Mouse (Mus musculus) neural tube, embryonic 14.5 days (tissue): ENCODE data around the gene Whamm. TPM values are rescaled to one million over a fixed set of nuclear protein-coding genes. Genes with fewer than 3 reads are reported as not detected.
A peak's percentile ranks its signal among the peaks of the same experiment; 100 is the strongest.

ENCODE experiments used
- ATAC-seq: fragments of 200-750 bp; cut with Nextera tagmentation; 2 replicates; pipeline ENCODE4 v1.8.0; 2017; ENCODE audit warnings: low read depth, mild to moderate bottlenecking, moderate TSS enrichment, moderate library complexity
- H3K27ac ChIP-seq: fragments of 300-500 bp; sonication (generic); 2 replicates; pipeline ENCODE4 v1.5.1; 2014; ENCODE audit warnings: low read depth, mild to moderate bottlenecking, control low read depth, low read length, moderate library complexity, mixed read lengths
- H3K27me3 ChIP-seq: fragments of 300-500 bp; sonication (generic); 2 replicates; pipeline ENCODE4 v1.6.1; 2014; ENCODE audit warnings: low read length; ENCODE audit not compliant: control insufficient read depth, insufficient read depth
- H3K36me3 ChIP-seq: fragments of 300-500 bp; sonication (generic); 2 replicates; pipeline ENCODE4 v1.6.1; 2014; ENCODE audit warnings: low read length, mixed read lengths; ENCODE audit not compliant: control insufficient read depth, insufficient read depth
- H3K4me1 ChIP-seq: fragments of 300-500 bp; sonication (generic); 2 replicates; pipeline ENCODE4 v1.6.1; 2014; ENCODE audit warnings: low read length; ENCODE audit not compliant: control insufficient read depth, insufficient read depth
- H3K4me2 ChIP-seq: fragments of 300-500 bp; sonication (generic); 2 replicates; pipeline ENCODE4 v1.6.1; 2014; ENCODE audit warnings: mild to moderate bottlenecking, low read depth, low read length, control low read depth
- H3K4me3 ChIP-seq: fragments of 300-500 bp; sonication (generic); 2 replicates; pipeline ENCODE4 v1.5.1; 2014; ENCODE audit warnings: low read depth, low read length, control low read depth, mixed read lengths
- H3K9ac ChIP-seq: fragments of 300-500 bp; sonication (generic); replicated peaks from 2 replicates; pipeline ENCODE4 v1.6.1; 2014; ENCODE audit warnings: low read depth, mild to moderate bottlenecking, control low read depth, low read length, mixed read lengths
- H3K9me3 ChIP-seq: fragments of 300-500 bp; sonication (generic); 2 replicates; pipeline ENCODE4 v1.6.1; 2016; ENCODE audit warnings: low read length; ENCODE audit not compliant: control insufficient read depth
- WGBS: fragments of 180-500 bp; shearing (Covaris S2); extraction: QIAGEN DNeasy Blood & Tissue Kit; methylation state at CpG from one replicate; pipeline ENCODE4 v1.1.7; 2014; 5-methylcytosine and 5-hydroxymethylcytosine counted together
- polyA plus RNA-seq: library from polyadenylated mRNA; unstranded; fragments of >200 nt; fragmentation: Nextera tagmentation; extraction: Ambion mirVana; gene quantifications from 2 replicates; pipeline ENCODE4 v1.2.1, GENCODE M21; 2014

Whamm gene
- polyA plus RNA-seq, 1 experiment from 2014 or later = 11.3 TPM

GRCm38 (mm10) chr7:81599379-81600280 lies 28.6 kb downstream of the Whamm start:
- H3K4me3 ChIP-seq = no peak overlapping the region
- WGBS = 80% methylated on average over 8 of the region's 8 CpGs
- H3K27ac ChIP-seq = no peak overlapping the region

GRCm38 (mm10) chr7:81604991-81605390 lies 33.9 kb downstream of the Whamm start:
- no peak for ATAC-seq
- no peaks in the 10 kb centered on the region for H3K4me1 ChIP-seq
- no peak overlapping the region for H3K9ac ChIP-seq
- no peak overlapping the region for H3K4me2 ChIP-seq
- no peaks in the 10 kb centered on the region for H3K36me3 ChIP-seq
- 81% methylated on average over 5 of the region's 5 CpGs for WGBS
- H3K27ac ChIP-seq = no peak overlapping the region
- no peaks in the 10 kb centered on the region for H3K9me3 ChIP-seq
- H3K27me3 ChIP-seq = no peaks in the 10 kb centered on the region
- H3K4me3 ChIP-seq = no peak overlapping the region

More at GRCm38 (mm10) chr7:81599379-81600280, 28.6 kb downstream of the Whamm start:
- H3K9me3 ChIP-seq = no peaks in the 10 kb centered on the region
- no peak overlapping the region for H3K4me2 ChIP-seq
- peaks cover 25% of the 10 kb centered on the region for H3K36me3 ChIP-seq
- H3K27me3 ChIP-seq = no peaks in the 10 kb centered on the region
- ATAC-seq = no peak
- H3K9ac ChIP-seq = no peak overlapping the region
- H3K4me1 ChIP-seq = no peaks in the 10 kb centered on the region

GRCm38 (mm10) chr7:81605489-81605888 lies 34.4 kb downstream of the Whamm start:
- 72% methylated on average over 4 of the region's 4 CpGs for WGBS

GRCm38 (mm10) chr7:81606452-81606851 lies 35.4 kb downstream of the Whamm start:
- Histone ChIP-seq H3K4me1 (no peaks in the 10 kb centered on the region), H3K27me3 (no peaks in the 10 kb centered on the region), H3K9ac (no peak overlapping the region), H3K9me3 (no peaks in the 10 kb centered on the region), H3K4me2 (no peak overlapping the region), H3K4me3 (no peak overlapping the region), H3K27ac (no peak overlapping the region), H3K36me3 (no peaks in the 10 kb centered on the region)
- ATAC-seq = no peak
- WGBS = 63% methylated on average over 5 of the region's 5 CpGs

More at GRCm38 (mm10) chr7:81605489-81605888, 34.4 kb downstream of the Whamm start:
- H3K4me3 ChIP-seq = no peak overlapping the region
- H3K4me2 ChIP-seq = no peak overlapping the region
- no peaks in the 10 kb centered on the region for H3K27me3 ChIP-seq
- no peak overlapping the region for H3K9ac ChIP-seq
- no peaks in the 10 kb centered on the region for H3K9me3 ChIP-seq
- H3K4me1 ChIP-seq = no peaks in the 10 kb centered on the region
- no peaks in the 10 kb centered on the region for H3K36me3 ChIP-seq
- no peak overlapping the region for H3K27ac ChIP-seq
- no peak for ATAC-seq

GRCm38 (mm10) chr7:81610125-81610524 lies 39.1 kb downstream of the Whamm start:
- Histone ChIP-seq H3K4me2 (no peak overlapping the region), H3K4me1 (no peaks in the 10 kb centered on the region)
- 61% methylated on average over 18 of the region's 18 CpGs for WGBS

GRCm38 (mm10) chr7:81612856-81613635 lies 42.0 kb downstream of the Whamm start:
- no peak overlapping the region for H3K4me2 ChIP-seq
- ATAC-seq = no peak
- 93% methylated on average over 13 of the region's 13 CpGs for WGBS

More at GRCm38 (mm10) chr7:81610125-81610524, 39.1 kb downstream of the Whamm start:
- H3K36me3 ChIP-seq = no peaks in the 10 kb centered on the region
- H3K9me3 ChIP-seq = no peaks in the 10 kb centered on the region
- no peak overlapping the region for H3K9ac ChIP-seq
- H3K4me3 ChIP-seq = no peak overlapping the region
- H3K27me3 ChIP-seq = no peaks in the 10 kb centered on the region
- ATAC-seq = no peak
- H3K27ac ChIP-seq = no peak overlapping the region

GRCm38 (mm10) chr7:81615031-81615430 lies 44.0 kb downstream of the Whamm start:
- no peak overlapping the region for H3K27ac ChIP-seq
- ATAC-seq = no peak
- no peaks in the 10 kb centered on the region for H3K36me3 ChIP-seq
- no peaks in the 10 kb centered on the region for H3K9me3 ChIP-seq
- no peak overlapping the region for H3K4me2 ChIP-seq
- no peak overlapping the region for H3K9ac ChIP-seq
- 70% methylated on average over 9 of the region's 9 CpGs for WGBS
- H3K4me1 ChIP-seq = no peaks in the 10 kb centered on the region
- H3K27me3 ChIP-seq = no peaks in the 10 kb centered on the region
- H3K4me3 ChIP-seq = no peak overlapping the region

More at GRCm38 (mm10) chr7:81612856-81613635, 42.0 kb downstream of the Whamm start:
- H3K36me3 ChIP-seq = no peaks in the 10 kb centered on the region
- H3K9me3 ChIP-seq = no peaks in the 10 kb centered on the region
- H3K27me3 ChIP-seq = no peaks in the 10 kb centered on the region
- no peak overlapping the region for H3K4me3 ChIP-seq
- no peaks in the 10 kb centered on the region for H3K4me1 ChIP-seq
- H3K9ac ChIP-seq = no peak overlapping the region
- no peak overlapping the region for H3K27ac ChIP-seq

GRCm38 (mm10) chr7:81622793-81623192 lies 51.7 kb downstream of the Whamm start:
- Histone ChIP-seq H3K27ac (no peak overlapping the region), H3K4me1 (peaks cover 3% of the 10 kb centered on the region; the same call in 1 of the 2 replicates), H3K9ac (no peak overlapping the region), H3K27me3 (no peaks in the 10 kb centered on the region), H3K9me3 (no peaks in the 10 kb centered on the region), H3K4me2 (no peak overlapping the region), H3K4me3 (no peak overlapping the region), H3K36me3 (no peaks in the 10 kb centered on the region)
- peak; percentile 46; the same call in 1 of the 2 replicates for ATAC-seq
- WGBS = 58% methylated on average over 4 of the region's 4 CpGs

GRCm38 (mm10) chr7:81623767-81624166 lies 52.7 kb downstream of the Whamm start:
- H3K27ac ChIP-seq = no peak overlapping the region
- 82% methylated on average over 6 of the region's 6 CpGs for WGBS
- no peak for ATAC-seq

More at GRCm38 (mm10) chr7:81623767-81624166, 52.7 kb downstream of the Whamm start:
- no peak overlapping the region for H3K9ac ChIP-seq
- no peak overlapping the region for H3K4me3 ChIP-seq
- no peak overlapping the region for H3K4me2 ChIP-seq
- H3K27me3 ChIP-seq = no peaks in the 10 kb centered on the region
- H3K36me3 ChIP-seq = no peaks in the 10 kb centered on the region
- H3K9me3 ChIP-seq = no peaks in the 10 kb centered on the region
- H3K4me1 ChIP-seq = peaks cover 3% of the 10 kb centered on the region; the same call in 1 of the 2 replicates
